Comparison of ENCODE assay signal across 7 mouse cellular contexts in the genomic region with DNA sequence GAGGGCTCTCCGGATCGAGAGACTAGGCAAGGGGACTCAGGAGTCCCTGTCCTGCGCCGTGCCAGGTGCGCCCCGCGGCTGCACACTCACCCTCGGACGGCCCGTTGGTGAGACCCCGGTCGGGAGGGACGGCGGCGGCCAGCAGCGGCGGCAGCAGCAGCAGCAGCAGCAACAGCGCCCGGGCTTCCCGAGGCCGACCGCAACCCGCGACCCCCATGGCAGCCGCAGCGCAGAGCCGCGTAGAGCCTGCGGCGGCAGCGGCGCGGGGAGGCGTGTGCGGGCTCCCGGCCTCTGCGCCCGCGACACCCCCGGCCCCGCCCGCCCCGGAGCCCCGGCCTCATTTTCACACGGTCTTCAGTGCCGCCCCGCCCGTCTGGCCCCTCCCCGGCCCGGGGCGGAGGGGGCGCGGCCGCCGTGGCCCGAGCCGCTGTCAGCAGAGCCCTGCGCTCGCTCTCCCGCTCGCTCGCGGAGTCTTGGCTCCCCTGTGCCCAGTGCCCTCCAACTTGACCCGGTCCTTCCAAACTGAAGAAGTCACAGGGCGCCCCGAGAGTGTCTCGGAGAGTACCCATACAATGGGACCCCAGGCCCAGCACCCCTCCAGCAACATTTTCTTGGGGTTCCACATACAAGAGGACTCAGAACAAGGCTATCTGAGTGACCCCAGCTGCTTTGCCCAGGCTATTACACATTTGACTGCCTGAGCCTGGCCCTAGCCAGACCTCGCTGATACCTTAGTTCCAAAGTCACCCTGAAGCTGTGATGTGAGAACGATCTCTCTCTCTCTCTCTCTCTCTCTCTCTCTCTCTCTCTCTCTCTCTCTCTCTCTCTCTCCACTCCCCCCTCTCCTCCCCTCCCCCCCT. TPM values are rescaled to one million over a fixed set of nuclear protein-coding genes. Genes with fewer than 3 reads are reported as not detected.
DNase-seq lines count a peak whose midpoint lies in the region; ATAC-seq and TF ChIP-seq lines count a peak whose summit lies in the region.

Scube2 (minus strand) TSS at position 310 of the 860 bp plus-strand sequence.

- H3K4me1 ChIP-seq in E14TG2a.4 (replicated peaks; ENCODE audit: low read depth, low read length): peaks cover 46% of the 10 kb centered on the region
- H3K4me1 ChIP-seq in MEL (ENCODE audit: control insufficient read depth in 1 of 2, insufficient read depth in 2 of 2, low read length in 2 of 2): peaks cover 0 to 10% of the 10 kb centered on the region in 2 experiments; a peak in 3 of 4 replicates
- H3K4me1 ChIP-seq in forebrain, embryonic 14.5 days (ENCODE audit: control insufficient read depth, insufficient read depth, low read length): peaks cover 3% of the 10 kb centered on the region; the same call in 1 of the 2 replicates
- peaks cover 3% of the 10 kb centered on the region; the same call in 1 of the 2 replicates for H3K4me1 ChIP-seq in intestine, embryonic 14.5 days (replicated peaks; ENCODE audit: control insufficient read depth, insufficient read depth, low read length)
- no peaks in the 10 kb centered on the region for H3K4me1 ChIP-seq in lung, postnatal 0 days (ENCODE audit: insufficient read depth, low read depth, low read length)
- H3K4me1 ChIP-seq in stomach, embryonic 16.5 days (ENCODE audit: control insufficient read depth, insufficient read depth, low read length): no peaks in the 10 kb centered on the region

- H3K9me3 ChIP-seq in E14TG2a.4 (ENCODE audit: low read length): no peaks in the 10 kb centered on the region
- H3K9me3 ChIP-seq in MEL (replicated peaks; ENCODE audit: insufficient read depth, low read length): no peaks in the 10 kb centered on the region
- H3K9me3 ChIP-seq in forebrain, embryonic 14.5 days (replicated peaks; ENCODE audit: control insufficient read depth, low read length): no peaks in the 10 kb centered on the region
- no peaks in the 10 kb centered on the region for H3K9me3 ChIP-seq in intestine, embryonic 14.5 days (ENCODE audit: control insufficient read depth, low read length)
- H3K9me3 ChIP-seq in lung, postnatal 0 days (ENCODE audit: low read length): no peaks in the 10 kb centered on the region
- H3K9me3 ChIP-seq in stomach, embryonic 16.5 days (replicated peaks; ENCODE audit: control insufficient read depth, low read length): no peaks in the 10 kb centered on the region

- no peaks in the 10 kb centered on the region for H3K79me2 ChIP-seq in MEL (ENCODE audit: control insufficient read depth, insufficient read depth, low read length, poor library complexity)

- TF ChIP-seq POLR2A in MEL (IDR thresholded peaks at IDR 0.05; ENCODE audit: control insufficient read depth in 1 of 2, insufficient read depth in 1 of 2, low read depth in 1 of 2, low read length in 2 of 2, poor library complexity in 1 of 2): no peak

- WGBS in forebrain, embryonic 14.5 days: 2% methylated on average over 27 of the region's 69 CpGs
- 2% methylated on average over 63 of the region's 69 CpGs for WGBS in intestine, embryonic 14.5 days
- WGBS in lung, postnatal 0 days: 6% methylated on average over 23 of the region's 69 CpGs
- 2% methylated on average over 59 of the region's 69 CpGs for WGBS in stomach, embryonic 16.5 days

- H3K27ac ChIP-seq in MEL (ENCODE audit: control insufficient read depth, low read depth, low read length): no peak within 1 kb of the TSS
- no peak within 1 kb of the TSS for H3K27ac ChIP-seq in forebrain, embryonic 14.5 days (ENCODE audit: low read depth, low read length)
- H3K27ac ChIP-seq in intestine, embryonic 14.5 days (ENCODE audit: low read depth): no peak within 1 kb of the TSS
- no peak within 1 kb of the TSS for H3K27ac ChIP-seq in lung, postnatal 0 days (ENCODE audit: low read length)
- no peak within 1 kb of the TSS for H3K27ac ChIP-seq in stomach, embryonic 16.5 days (ENCODE audit: low read length)

- H3K4me2 ChIP-seq in forebrain, embryonic 14.5 days (ENCODE audit: low read length): peak within 1 kb of the TSS; percentile 97
- peak within 1 kb of the TSS; percentile 92 for H3K4me2 ChIP-seq in intestine, embryonic 14.5 days (ENCODE audit: low read length)
- peak within 1 kb of the TSS; percentile 96 for H3K4me2 ChIP-seq in lung, postnatal 0 days (replicated peaks; ENCODE audit: low read depth, low read length)
- H3K4me2 ChIP-seq in stomach, embryonic 16.5 days (ENCODE audit: low read depth, low read length): peak within 1 kb of the TSS; percentile 97

- ATAC-seq in forebrain, embryonic 14.5 days: peak; percentile 74
- ATAC-seq in intestine, embryonic 14.5 days (replicated peaks; ENCODE audit: low FRiP score, low TSS enrichment, low read depth): peak; percentile 71
- peak; percentile 80 for ATAC-seq in lung, postnatal 0 days
- ATAC-seq in stomach, embryonic 16.5 days (ENCODE audit: insufficient read depth, low FRiP score): peak; percentile 75
- ATAC-seq in frontal cortex, adult (ENCODE audit: low TSS enrichment): no peak

- peak within 1 kb of the TSS; percentile 17; the same call in 1 of the 2 replicates for H3K9ac ChIP-seq in MEL (ENCODE audit: control insufficient read depth, low read depth, low read length, poor library complexity, severe bottlenecking)
- H3K9ac ChIP-seq in forebrain, embryonic 14.5 days (ENCODE audit: low read length): peak within 1 kb of the TSS; percentile 67
- H3K9ac ChIP-seq in intestine, embryonic 14.5 days (ENCODE audit: low read length): peak within 1 kb of the TSS; percentile 43
- peak within 1 kb of the TSS; percentile 39 for H3K9ac ChIP-seq in lung, postnatal 0 days (replicated peaks; ENCODE audit: low read depth)
- H3K9ac ChIP-seq in stomach, embryonic 16.5 days (ENCODE audit: low read length): peak within 1 kb of the TSS; percentile 76

- H3K27me3 ChIP-seq in E14TG2a.4 (ENCODE audit: insufficient read depth, low read length) (peaks cover 44% of the 10 kb centered on the region), MEL (ENCODE audit: control insufficient read depth in 1 of 2, insufficient read depth in 2 of 2, low read length in 2 of 2) (peaks cover 17 to 24% of the 10 kb centered on the region in 2 experiments)
- peaks cover 14% of the 10 kb centered on the region for H3K27me3 ChIP-seq in forebrain, embryonic 14.5 days (replicated peaks; ENCODE audit: control insufficient read depth, insufficient read depth, low read length)
- peaks cover 27% of the 10 kb centered on the region for H3K27me3 ChIP-seq in intestine, embryonic 14.5 days (replicated peaks; ENCODE audit: control insufficient read depth, insufficient read depth, low read length)
- no peaks in the 10 kb centered on the region for H3K27me3 ChIP-seq in lung, postnatal 0 days (replicated peaks; ENCODE audit: insufficient read depth, low read length)
- peaks cover 15% of the 10 kb centered on the region; the same call in 1 of the 2 replicates for H3K27me3 ChIP-seq in stomach, embryonic 16.5 days (ENCODE audit: control insufficient read depth, insufficient read depth, low read length)

- no peak for TF ChIP-seq EP300 in MEL (IDR thresholded peaks at IDR 0.05; ENCODE audit: low read depth in 1 of 2, low read length in 2 of 2)
- TF ChIP-seq EP300 in lung, postnatal 0 days (IDR thresholded peaks at IDR 0.05): no peak

- H3K4me3 ChIP-seq in E14TG2a.4 (replicated peaks; ENCODE audit: low read length): peak within 1 kb of the TSS; percentile 82
- H3K4me3 ChIP-seq in MEL (ENCODE audit: control insufficient read depth in 1 of 2, insufficient read depth in 1 of 2, low read depth in 2 of 2, low read length in 2 of 2): peak within 1 kb of the TSS in 1 of 2 experiments; percentile 26; a peak in 3 of 4 replicates
- H3K4me3 ChIP-seq in forebrain, embryonic 14.5 days (ENCODE audit: low read depth, low read length): peak within 1 kb of the TSS; percentile 52
- peak within 1 kb of the TSS; percentile 50 for H3K4me3 ChIP-seq in intestine, embryonic 14.5 days (ENCODE audit: low read depth, low read length)
- peak within 1 kb of the TSS; percentile 59 for H3K4me3 ChIP-seq in lung, postnatal 0 days (ENCODE audit: low read depth, low read length)
- peak within 1 kb of the TSS; percentile 55 for H3K4me3 ChIP-seq in stomach, embryonic 16.5 days (replicated peaks; ENCODE audit: low read length)

- H3K36me3 ChIP-seq in E14TG2a.4 (ENCODE audit: insufficient read depth, low read length): no peaks in the 10 kb centered on the region
- peaks cover 0 to 4% of the 10 kb centered on the region in 2 experiments; a peak in 1 of 4 replicates for H3K36me3 ChIP-seq in MEL (ENCODE audit: control insufficient read depth in 1 of 2, insufficient read depth in 2 of 2, low read length in 2 of 2)
- H3K36me3 ChIP-seq in forebrain, embryonic 14.5 days (ENCODE audit: control insufficient read depth, insufficient read depth, low read length): no peaks in the 10 kb centered on the region
- no peaks in the 10 kb centered on the region for H3K36me3 ChIP-seq in intestine, embryonic 14.5 days (ENCODE audit: control insufficient read depth, insufficient read depth, low read length)
- no peaks in the 10 kb centered on the region for H3K36me3 ChIP-seq in lung, postnatal 0 days (ENCODE audit: insufficient read depth, low read length)
- H3K36me3 ChIP-seq in stomach, embryonic 16.5 days (ENCODE audit: control insufficient read depth, insufficient read depth, low read length): no peaks in the 10 kb centered on the region

- no peak for TF ChIP-seq RAD21 in MEL (IDR thresholded peaks at IDR 0.05; ENCODE audit: low read depth, low read length)

- no peak for DNase-seq in MEL (ENCODE audit: low read depth, low spot score)
- DNase-seq in forebrain, embryonic 14.5 days (ENCODE audit: low spot score): peak; percentile 40
- peak; percentile 73 for DNase-seq in intestine, embryonic 14.5 days (ENCODE audit: low spot score)
- DNase-seq in lung, postnatal 0 days (ENCODE audit: low spot score): peak; percentile 46

- TF ChIP-seq CTCF in E14TG2a.4 (conservative IDR thresholded peaks at IDR 0.05; ENCODE audit: low read length) (no peak), MEL (IDR thresholded peaks at IDR 0.05 in 2 of 3, conservative IDR thresholded peaks at IDR 0.05 in 1 of 3; ENCODE audit: control insufficient read depth in 1 of 3, insufficient read depth in 1 of 3, low read depth in 2 of 3, low read length in 3 of 3, poor library complexity in 1 of 3, severe bottlenecking in 1 of 3) (no peak)
- no peak for TF ChIP-seq CTCF in lung, postnatal 0 days (IDR thresholded peaks at IDR 0.05)

TF ChIP-seq in MEL, 35 proteins besides CTCF, POLR2A, EP300 and RAD21 (continues in another document):
- no peak for TF ChIP-seq ZMIZ1 (IDR thresholded peaks at IDR 0.05; ENCODE audit: low read depth, low read length)
- TF ChIP-seq JUND (IDR thresholded peaks at IDR 0.05; ENCODE audit: low read depth, low read length): no peak
- TF ChIP-seq KAT2A (conservative IDR thresholded peaks at IDR 0.05; ENCODE audit: low read depth, low read length): no peak

RNA-seq across cellular contexts. Expression of gene Scube2, which starts in this region (rescaled TPM):
- total RNA-seq in MEL (2012; rRNA removed): 0.16 and 0.27 TPM in 2 replicates
- under 1 TPM in 1 of 2 experiments, not detected in 1; 0.67 TPM for polyA plus RNA-seq in MEL (2012; ENCODE audit: insufficient read depth in 1 of 2, insufficient read length in 2 of 2, low read depth in 1 of 2, low replicate concordance in 2 of 2, missing spikeins in 1 of 2)
- polyA plus RNA-seq in forebrain, embryonic 14.5 days (2014; fragmentation: Nextera tagmentation; extraction: Ambion mirVana): 0.38 and 0.89 TPM in 2 replicates
- polyA plus RNA-seq in intestine, embryonic 14.5 days (2014; fragmentation: Nextera tagmentation; extraction: Ambion mirVana): 1.6 and 1.7 TPM in 2 replicates
- polyA plus RNA-seq in lung, postnatal 0 days (2015; fragmentation: Nextera tagmentation; extraction: Ambion mirVana): 14.9 TPM in 2 replicates
- 1.8 and 1.9 TPM in 2 replicates for polyA plus RNA-seq in stomach, embryonic 16.5 days (2015; fragmentation: Nextera tagmentation; extraction: Ambion mirVana)

Comparison
In these comparisons a context has a peak if more than half of its experiments do, and no peak if none do; other contexts are left out.
1. Peak in DNase-seq, ATAC-seq, H3K4me3 ChIP-seq, H3K9ac ChIP-seq and H3K4me2 ChIP-seq in forebrain, embryonic 14.5 days; RNA of the gene not detected or under 1 TPM.
2. H3K9ac ChIP-seq: peak in every context shown above with its lines; median percentile 76 in stomach, embryonic 16.5 days; 67 in forebrain, embryonic 14.5 days; 43 in intestine, embryonic 14.5 days; 39 in lung, postnatal 0 days; 17 in MEL.